22 mouse cellular contexts compared by ENCODE assay signal in genomic region chr10:108798826-108799225, GRCm38 (mm10).
A peak's percentile ranks its signal among the peaks of the same experiment; 100 is the strongest.
DNase-seq lines count a peak whose midpoint lies in the region; ATAC-seq and TF ChIP-seq lines count a peak whose summit lies in the region.
"Had no signal": no experiment of that assay in that cellular context is flagged by ENCODE, and none has a peak within 500 bp of the region (broad histone marks: within the 10 kb centered on the region; RNA-seq: fewer than 3 reads in every experiment).

No protein-coding gene starts in this region.

- no peaks in the 10 kb centered on the region for H3K9me3 ChIP-seq in forebrain, embryonic 14.5 days (replicated peaks; ENCODE audit: control insufficient read depth, low read length)
- H3K9me3 ChIP-seq in forebrain, embryonic 15.5 days = no peaks in the 10 kb centered on the region
- H3K9me3 ChIP-seq in midbrain, postnatal 0 days (ENCODE audit: low read length) = no peaks in the 10 kb centered on the region
- H3K9me3 ChIP-seq in midbrain, embryonic 13.5 days = no peaks in the 10 kb centered on the region
- H3K9me3 ChIP-seq: forebrain, embryonic 13.5 days; limb, embryonic 15.5 days; liver, embryonic 15.5 days; midbrain, embryonic 10.5 days; neural tube, embryonic 13.5 days had no signal

- H3K4me1 ChIP-seq in forebrain, embryonic 14.5 days (ENCODE audit: control insufficient read depth, insufficient read depth, low read length) = no peaks in the 10 kb centered on the region
- H3K4me1 ChIP-seq in forebrain, embryonic 15.5 days = 0 out of 2 replicates have a peak, but pooled peaks cover 3% of the 10 kb centered on the region
- H3K4me1 ChIP-seq in midbrain, postnatal 0 days (ENCODE audit: insufficient read depth, low read length) = no peaks in the 10 kb centered on the region
- 0 out of 2 replicates have a peak, but pooled peaks cover 4% of the 10 kb centered on the region for H3K4me1 ChIP-seq in midbrain, embryonic 13.5 days (replicated peaks)
- H3K4me1 ChIP-seq: forebrain, embryonic 13.5 days; limb, embryonic 15.5 days; liver, embryonic 15.5 days; midbrain, embryonic 10.5 days; neural tube, embryonic 13.5 days had no signal

- no peak overlapping the region for H3K4me3 ChIP-seq in forebrain, embryonic 14.5 days (ENCODE audit: low read depth, low read length)
- no peak overlapping the region for H3K4me3 ChIP-seq in forebrain, embryonic 15.5 days
- H3K4me3 ChIP-seq in midbrain, postnatal 0 days (ENCODE audit: low read depth, low read length) = no peak overlapping the region
- no peak overlapping the region for H3K4me3 ChIP-seq in midbrain, embryonic 13.5 days (replicated peaks)
- H3K4me3 ChIP-seq: forebrain, embryonic 13.5 days; limb, embryonic 15.5 days; liver, embryonic 15.5 days; midbrain, embryonic 10.5 days; neural tube, embryonic 13.5 days had no signal

- no peak overlapping the region for H3K4me2 ChIP-seq in forebrain, embryonic 14.5 days (ENCODE audit: low read length)
- H3K4me2 ChIP-seq in forebrain, embryonic 15.5 days (replicated peaks) = no peak overlapping the region
- H3K4me2 ChIP-seq in midbrain, postnatal 0 days (ENCODE audit: low read depth, low read length, poor library complexity, severe bottlenecking) = no peak overlapping the region
- H3K4me2 ChIP-seq in midbrain, embryonic 13.5 days (replicated peaks) = no peak overlapping the region
- H3K4me2 ChIP-seq: forebrain, embryonic 13.5 days; heart, embryonic 11.5 days; limb, embryonic 15.5 days; liver, embryonic 15.5 days; neural tube, embryonic 13.5 days had no signal

- no peak overlapping the region for H3K9ac ChIP-seq in forebrain, embryonic 14.5 days (ENCODE audit: low read length)
- H3K9ac ChIP-seq in forebrain, embryonic 15.5 days (replicated peaks) = no peak overlapping the region
- no peak overlapping the region for H3K9ac ChIP-seq in midbrain, postnatal 0 days (replicated peaks; ENCODE audit: low read length, poor library complexity, severe bottlenecking)
- no peak overlapping the region for H3K9ac ChIP-seq in midbrain, embryonic 13.5 days (replicated peaks)
- H3K9ac ChIP-seq: forebrain, embryonic 13.5 days; limb, embryonic 15.5 days; liver, embryonic 15.5 days; neural tube, embryonic 13.5 days had no signal

- no peaks in the 10 kb centered on the region for H3K36me3 ChIP-seq in forebrain, embryonic 14.5 days (ENCODE audit: control insufficient read depth, insufficient read depth, low read length)
- H3K36me3 ChIP-seq in forebrain, embryonic 15.5 days = no peaks in the 10 kb centered on the region
- H3K36me3 ChIP-seq in midbrain, postnatal 0 days (ENCODE audit: insufficient read depth, low read length) = no peaks in the 10 kb centered on the region
- H3K36me3 ChIP-seq in midbrain, embryonic 13.5 days = no peaks in the 10 kb centered on the region
- H3K36me3 ChIP-seq: limb, embryonic 15.5 days; liver, embryonic 15.5 days; midbrain, embryonic 10.5 days; neural tube, embryonic 13.5 days had no signal

- TF ChIP-seq CTCF in midbrain, postnatal 0 days (IDR thresholded peaks at IDR 0.05) = no peak

- no peak for ATAC-seq in forebrain, embryonic 14.5 days
- no peak for ATAC-seq in forebrain, embryonic 15.5 days (replicated peaks)
- ATAC-seq in midbrain, postnatal 0 days (ENCODE audit: low FRiP score) = no peak
- no peak for ATAC-seq in midbrain, embryonic 13.5 days
- ATAC-seq: forebrain, embryonic 13.5 days had no signal

- H3K27ac ChIP-seq in forebrain, embryonic 14.5 days (ENCODE audit: low read depth, low read length) = no peak overlapping the region
- H3K27ac ChIP-seq in forebrain, embryonic 15.5 days (replicated peaks) = no peak overlapping the region
- H3K27ac ChIP-seq in midbrain, postnatal 0 days (ENCODE audit: low read depth, low read length) = no peak overlapping the region
- H3K27ac ChIP-seq in midbrain, embryonic 13.5 days = no peak overlapping the region
- H3K27ac ChIP-seq: forebrain, embryonic 13.5 days; limb, embryonic 15.5 days; liver, embryonic 15.5 days; macrophage; midbrain, embryonic 10.5 days; neural tube, embryonic 13.5 days had no signal

- H3K27me3 ChIP-seq in forebrain, embryonic 14.5 days (replicated peaks; ENCODE audit: control insufficient read depth, insufficient read depth, low read length) = no peaks in the 10 kb centered on the region
- H3K27me3 ChIP-seq in forebrain, embryonic 15.5 days = no peaks in the 10 kb centered on the region
- H3K27me3 ChIP-seq in midbrain, postnatal 0 days (ENCODE audit: insufficient read depth, low read length) = no peaks in the 10 kb centered on the region
- no peaks in the 10 kb centered on the region for H3K27me3 ChIP-seq in midbrain, embryonic 13.5 days
- H3K27me3 ChIP-seq: CH12.LX; forebrain, embryonic 13.5 days; limb, embryonic 15.5 days; liver, embryonic 15.5 days; neural tube, embryonic 13.5 days had no signal

- 64% methylated on average over 4 of the region's 4 CpGs for WGBS in forebrain, embryonic 14.5 days
- WGBS in forebrain, embryonic 15.5 days = 57% methylated on average over 4 of the region's 4 CpGs
- 74% methylated on average over 4 of the region's 4 CpGs for WGBS in midbrain, postnatal 0 days
- 86% methylated on average over 4 of the region's 4 CpGs for WGBS in midbrain, embryonic 13.5 days

- DNase-seq in forebrain, embryonic 14.5 days (ENCODE audit: low spot score) = peak; percentile 45
- DNase-seq in midbrain, postnatal 0 days (ENCODE audit: low spot score) = peak; percentile 56
- peak; percentile 73 for DNase-seq in cerebellum, adult 9-10 months
- DNase-seq in embryo, embryonic 10 days (ENCODE audit: low spot score) = no peak
- DNase-seq in right cerebral cortex, postnatal 36 days (ENCODE audit: low spot score in 2 of 2) = no peak
- DNase-seq in spleen, postnatal 14 days (ENCODE audit: low spot score in 2 of 2) = no peak
- DNase-seq: adrenal gland, postnatal 36 days; heart, postnatal 10 days; kidney, adult 9 months; kidney, postnatal 36 days; right cerebral cortex, adult 18-20 months; thymus, adult 18-20 months had no signal

Comparison
In these comparisons a context has a peak if more than half of its experiments do, and no peak if none do; other contexts are left out.
1. DNase-seq: peak in forebrain, embryonic 14.5 days (single experiment), midbrain, postnatal 0 days (single experiment) and cerebellum, adult 9-10 months (single experiment); none in embryo, embryonic 10 days (single experiment), right cerebral cortex, postnatal 36 days (0 of 2) and spleen, postnatal 14 days (0 of 2).